Mouse (Mus musculus): ENCODE results near the gene Pdzd2. TPM values are rescaled to one million over a fixed set of nuclear protein-coding genes. Genes with fewer than 3 reads are reported as not detected.
A peak's percentile ranks its signal among the peaks of the same experiment; 100 is the strongest.

The Pdzd2 gene
- total RNA-seq, 2 experiments from 2014 or later: 44.2 to 47.2 TPM

DNA sequence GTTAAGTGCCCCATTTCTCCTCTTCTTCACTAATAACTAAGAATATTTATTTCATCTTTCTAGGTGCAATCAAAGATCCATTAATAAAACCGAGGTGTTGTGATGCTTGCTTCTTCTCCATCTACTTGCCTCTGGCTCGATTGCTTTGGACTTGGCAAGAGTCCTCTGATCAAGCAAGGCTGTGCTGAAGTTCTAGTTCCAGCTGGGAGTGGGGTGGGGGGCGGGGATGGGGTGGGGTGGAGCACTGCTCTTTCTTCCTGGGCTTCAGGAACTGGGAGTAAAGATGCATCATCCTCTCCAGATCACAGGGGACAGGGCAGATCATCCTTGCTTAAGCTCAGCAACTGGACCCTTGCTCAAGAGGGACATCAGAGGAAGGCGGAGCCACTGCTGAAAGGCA is 5.5 kb downstream of the Pdzd2 start:
- DNase-seq (ENCODE audit: low spot score in 2 of 2): no peak

DNA sequence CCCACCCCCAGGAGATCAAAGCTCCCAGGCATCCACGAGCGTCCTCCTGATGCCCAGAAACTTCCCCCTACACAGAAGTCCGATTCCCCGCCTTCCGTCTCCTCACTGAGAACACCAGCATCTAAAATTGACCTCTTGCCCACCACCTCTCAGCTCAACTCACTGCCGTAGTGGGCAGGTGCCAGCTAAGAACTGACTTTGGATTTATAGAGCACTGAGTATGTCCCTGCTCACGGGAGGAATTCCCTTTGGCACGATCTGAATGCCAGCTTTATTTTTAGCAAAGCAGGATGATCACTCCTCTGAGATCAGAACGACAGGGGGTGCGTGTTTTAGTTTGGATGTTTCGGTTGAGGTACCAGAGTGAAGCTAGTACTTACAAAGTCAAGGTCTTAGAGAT is 7.1 kb downstream of the Pdzd2 start:
- DNase-seq (ENCODE audit: low spot score in 2 of 2): no peak

DNA sequence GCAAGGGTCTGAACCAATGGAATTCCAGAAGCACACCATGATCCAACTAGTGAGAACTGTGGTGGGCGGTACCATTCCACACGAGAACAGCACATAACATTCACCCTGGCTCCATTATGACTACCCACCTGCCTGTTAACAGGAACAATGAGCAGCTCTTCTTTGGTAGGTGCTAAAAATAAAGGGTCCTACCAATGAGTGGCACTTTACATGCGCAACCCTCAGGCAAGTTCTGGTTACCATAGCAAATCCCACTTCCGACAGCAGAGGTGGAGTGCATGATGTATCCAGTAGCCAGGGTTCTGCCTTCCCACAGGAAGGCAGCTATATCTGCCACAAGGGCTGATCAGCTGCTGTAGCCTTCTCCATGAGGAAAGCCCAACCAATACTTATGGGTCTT is 11.3 kb downstream of the Pdzd2 start:
- DNase-seq (ENCODE audit: low spot score in 2 of 2): peak in 1 of 2 experiments; percentile 52

DNA sequence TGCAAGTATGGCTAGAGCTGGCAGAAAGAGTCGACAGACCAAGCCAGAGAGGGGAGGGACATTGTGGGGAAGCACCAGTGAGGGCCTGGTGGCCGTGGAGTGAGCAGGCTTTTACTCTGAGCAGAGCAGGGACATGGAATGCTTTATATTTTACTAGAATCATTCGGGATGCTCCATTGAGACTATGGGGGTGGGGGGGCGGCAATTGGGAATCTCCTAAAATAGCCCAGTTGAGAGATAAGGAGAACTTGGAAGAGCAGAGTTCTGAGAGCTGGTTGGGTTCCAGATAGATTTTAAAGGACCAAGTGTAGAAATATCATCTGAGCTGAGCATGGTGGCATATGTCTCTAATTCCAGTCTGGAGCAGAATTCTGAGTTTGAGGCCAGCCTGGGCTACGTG is 14.5 kb downstream of the Pdzd2 start:
- no peak for DNase-seq (ENCODE audit: low spot score in 2 of 2)

DNA sequence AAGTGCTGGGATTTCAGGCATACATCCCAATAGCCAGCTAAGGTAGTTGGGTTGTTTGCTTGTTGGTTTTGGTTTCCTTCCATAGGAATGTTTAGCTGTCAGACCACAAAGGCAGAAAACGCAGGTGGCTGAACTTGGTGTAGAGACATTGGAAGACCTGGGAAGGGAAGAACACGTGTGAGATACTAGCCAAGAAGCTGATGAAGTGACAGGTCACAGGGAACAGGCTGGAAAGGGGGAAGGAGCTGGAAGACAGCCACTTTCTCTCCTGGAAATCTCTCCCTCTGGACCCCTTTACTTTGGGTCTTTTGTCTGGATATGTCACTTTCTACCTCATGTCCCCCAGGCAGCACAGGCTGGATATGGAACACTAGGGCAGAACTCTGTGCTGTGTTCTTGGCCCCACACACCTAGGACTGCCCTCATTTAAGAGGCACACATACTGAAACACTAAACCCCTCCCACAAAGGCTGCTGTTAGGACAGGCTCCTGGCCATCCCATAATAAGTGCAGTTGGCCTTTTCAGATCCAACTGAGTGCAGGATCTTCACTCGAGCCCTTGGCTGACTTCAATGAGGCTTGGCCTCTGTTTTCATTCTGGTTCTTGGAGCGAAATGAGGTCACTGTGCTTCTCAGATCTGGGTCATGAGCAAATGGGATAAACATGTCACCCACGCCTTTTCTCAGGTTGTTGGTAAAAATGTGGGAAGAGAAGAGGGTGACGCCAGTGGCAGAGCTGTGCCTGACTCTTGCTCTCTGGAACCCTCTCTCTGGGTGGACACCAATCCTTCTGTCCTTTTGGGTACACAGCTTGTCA is 17.8 kb downstream of the Pdzd2 start:
- DNase-seq (ENCODE audit: low spot score in 2 of 2): no peak

DNA sequence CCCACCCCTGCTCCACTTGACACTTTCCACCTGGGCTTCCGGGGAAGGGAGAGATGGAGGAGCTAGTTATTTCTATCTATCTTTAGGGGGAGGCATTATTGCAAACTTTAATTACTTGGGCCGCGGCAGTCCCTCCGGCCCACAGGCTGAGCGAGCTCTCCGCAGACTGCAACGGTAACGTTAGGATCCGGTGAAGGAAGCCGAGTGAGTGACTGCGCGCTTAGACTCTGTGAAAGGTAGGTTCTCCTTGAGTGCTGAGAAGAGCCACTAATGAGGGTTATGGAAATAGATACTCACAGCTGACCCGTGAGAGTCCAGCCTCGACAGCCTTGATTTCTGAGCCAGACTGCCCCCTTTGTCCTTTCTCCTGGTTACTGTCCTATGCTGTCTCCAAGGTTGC is 20.9 kb downstream of the Pdzd2 start:
- no peak for DNase-seq (ENCODE audit: low spot score in 2 of 2)

DNA sequence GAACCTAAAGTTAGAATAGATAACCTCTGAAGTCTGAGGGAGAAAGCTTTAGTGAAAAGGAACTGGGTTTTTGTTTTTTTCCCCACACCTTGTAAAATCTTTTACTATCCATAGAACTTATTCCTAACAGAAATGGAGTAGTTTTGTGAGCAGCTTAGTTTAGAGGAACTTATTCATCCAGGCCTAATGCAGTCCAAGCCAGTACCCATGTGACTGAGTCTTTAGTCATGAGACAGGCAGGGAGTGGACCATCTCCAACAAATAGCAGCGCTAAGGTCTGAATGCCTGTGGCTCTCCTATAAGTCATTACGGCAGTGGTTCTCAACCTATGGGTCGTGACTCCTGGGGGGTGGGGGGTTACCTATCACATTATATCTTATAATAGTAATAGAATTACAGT is 22.3 kb downstream of the Pdzd2 start:
- no peak for DNase-seq (ENCODE audit: low spot score in 2 of 2)

DNA sequence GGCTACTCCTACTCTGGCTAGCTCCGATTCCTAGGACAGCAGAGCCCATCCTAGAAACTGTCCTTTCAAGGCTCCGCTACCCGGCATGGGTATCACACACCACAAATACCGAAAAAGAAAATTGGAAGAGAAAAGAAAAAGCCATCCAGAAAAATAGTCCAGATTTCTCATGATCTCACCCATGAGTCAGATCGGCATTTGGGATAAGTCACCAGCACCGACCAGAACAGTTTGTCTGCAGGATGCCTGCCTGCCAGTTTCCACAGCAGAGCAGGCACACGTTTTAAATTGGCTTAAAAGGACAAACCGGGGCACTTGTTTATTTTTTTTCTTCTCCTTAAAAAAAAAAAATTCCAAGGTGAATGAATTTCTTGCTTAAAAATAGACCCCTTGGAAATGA is 22.8 kb downstream of the Pdzd2 start:
- DNase-seq (ENCODE audit: low spot score in 2 of 2): peak in 1 of 2 experiments; percentile 31

DNA sequence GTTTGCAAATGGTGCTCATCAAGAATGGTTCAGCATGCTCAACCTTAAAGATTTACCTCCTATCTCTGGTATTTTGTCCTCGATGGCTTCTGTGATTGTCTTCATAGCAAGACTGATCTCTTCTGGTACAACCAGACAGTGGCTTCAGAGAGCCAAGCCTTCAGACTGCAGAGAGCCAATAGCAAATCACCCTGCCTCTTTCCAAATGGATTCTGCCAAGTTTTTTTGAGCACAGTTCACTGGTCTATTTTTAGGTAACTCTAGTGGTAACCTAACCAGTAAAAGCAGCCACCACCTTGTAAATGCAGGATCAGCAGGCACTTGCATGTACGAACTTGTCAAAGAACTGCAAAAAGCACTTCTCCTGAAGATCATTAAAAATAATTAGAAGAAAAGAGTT is 25.4 kb downstream of the Pdzd2 start:
- DNase-seq (ENCODE audit: low spot score in 2 of 2): no peak

DNA sequence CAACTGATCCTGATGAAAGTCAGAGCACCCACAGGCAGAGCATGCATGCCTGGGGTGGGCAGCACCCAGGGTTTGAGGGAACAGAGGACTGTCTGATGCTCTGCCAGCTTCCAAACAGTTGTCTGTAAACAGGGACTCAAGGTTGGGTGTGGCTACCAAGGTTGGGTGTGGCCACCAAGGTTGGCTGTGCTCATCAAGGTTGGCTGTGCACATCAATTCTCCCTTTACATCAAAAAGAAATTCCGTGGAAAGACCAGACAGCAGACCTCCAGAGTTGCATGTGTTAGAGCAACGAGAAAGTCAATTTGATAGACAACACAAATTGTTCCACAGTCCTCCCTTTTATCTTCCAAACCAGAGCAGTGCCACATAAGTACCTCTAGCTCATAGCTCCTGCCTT is 26.5 kb downstream of the Pdzd2 start:
- DNase-seq (ENCODE audit: low spot score in 2 of 2): no peak

DNA sequence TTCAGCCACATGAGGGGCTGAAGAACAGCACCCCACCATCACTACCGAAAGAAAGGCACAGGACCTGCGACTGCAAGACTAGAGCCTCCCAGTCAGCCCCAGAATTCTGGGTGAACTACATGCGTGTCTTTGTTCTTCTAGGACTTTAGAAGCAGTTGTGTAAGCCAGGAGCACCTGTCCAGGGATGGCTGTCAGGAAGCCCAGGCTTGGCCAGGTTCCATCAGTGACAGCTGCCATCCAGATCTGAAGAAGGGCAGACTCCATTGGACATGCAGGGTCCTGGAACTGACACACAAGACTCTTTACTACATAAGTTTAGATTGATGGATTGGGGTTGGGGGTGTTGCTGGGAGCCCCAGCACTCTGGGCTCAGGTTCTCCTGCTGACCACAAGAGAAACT is 29.7 kb downstream of the Pdzd2 start:
- no peak for DNase-seq (ENCODE audit: low spot score in 2 of 2)

DNA sequence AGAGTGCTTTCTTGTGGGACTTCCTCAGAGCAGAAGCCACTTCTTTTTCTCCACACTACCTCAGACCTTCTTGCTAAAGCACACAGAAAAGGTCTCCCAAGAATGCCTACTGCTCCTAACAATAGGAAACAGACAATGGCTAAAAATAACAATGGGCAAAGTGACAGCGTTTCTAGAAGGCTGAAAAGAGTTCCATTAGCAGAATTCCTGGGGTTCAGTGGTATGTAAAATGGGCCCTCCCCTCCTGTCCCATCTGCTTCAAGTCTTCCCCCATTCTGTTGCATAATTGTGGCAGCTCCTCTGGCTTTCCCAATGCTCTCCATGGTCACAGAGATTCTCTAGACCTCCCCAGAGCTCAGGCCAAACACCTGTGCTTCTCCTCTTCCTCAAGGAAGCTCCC is 31.4 kb downstream of the Pdzd2 start:
- no peak for DNase-seq (ENCODE audit: low spot score in 2 of 2)

DNA sequence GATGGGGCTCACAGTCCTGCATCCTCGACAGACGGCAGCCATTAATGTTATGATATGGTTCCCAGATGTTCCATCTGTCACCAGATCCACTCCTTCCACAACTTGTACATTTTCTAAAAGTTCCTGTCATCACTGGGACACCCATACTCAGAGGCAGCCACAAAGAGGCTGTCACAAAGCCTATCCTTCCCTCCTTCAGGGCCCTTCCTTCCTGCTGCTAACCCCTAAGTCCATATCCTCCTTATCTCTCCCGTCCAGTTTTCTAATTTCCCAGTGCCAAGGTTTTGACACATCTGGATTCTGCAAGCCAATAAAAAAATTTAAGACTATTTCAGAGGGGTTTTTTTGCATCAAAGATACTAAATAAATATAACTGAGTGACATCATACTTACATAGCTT is 32.8 kb downstream of the Pdzd2 start:
- DNase-seq (ENCODE audit: low spot score in 2 of 2): no peak

DNA sequence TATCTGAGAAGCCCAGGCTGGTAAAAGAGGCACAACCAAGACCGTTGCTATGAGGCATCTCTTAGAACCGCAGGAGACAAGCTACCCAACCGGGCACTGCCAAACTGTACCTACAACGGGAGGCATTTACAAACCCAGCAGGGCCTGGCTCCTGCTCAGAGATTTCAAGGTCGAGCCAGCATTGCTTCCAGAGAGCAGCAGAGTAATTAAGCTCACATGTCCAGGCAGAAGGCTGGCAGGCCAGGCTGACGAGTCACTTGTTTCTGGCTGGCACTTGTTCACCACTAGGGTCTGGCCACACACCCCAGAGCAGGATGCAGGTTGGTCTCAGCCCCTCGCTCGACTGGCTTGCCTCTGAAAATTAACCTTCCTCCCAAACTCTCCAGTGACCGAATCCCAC is 39.4 kb downstream of the Pdzd2 start:
- DNase-seq (ENCODE audit: low spot score in 2 of 2): peak in 1 of 2 experiments; percentile 32

DNA sequence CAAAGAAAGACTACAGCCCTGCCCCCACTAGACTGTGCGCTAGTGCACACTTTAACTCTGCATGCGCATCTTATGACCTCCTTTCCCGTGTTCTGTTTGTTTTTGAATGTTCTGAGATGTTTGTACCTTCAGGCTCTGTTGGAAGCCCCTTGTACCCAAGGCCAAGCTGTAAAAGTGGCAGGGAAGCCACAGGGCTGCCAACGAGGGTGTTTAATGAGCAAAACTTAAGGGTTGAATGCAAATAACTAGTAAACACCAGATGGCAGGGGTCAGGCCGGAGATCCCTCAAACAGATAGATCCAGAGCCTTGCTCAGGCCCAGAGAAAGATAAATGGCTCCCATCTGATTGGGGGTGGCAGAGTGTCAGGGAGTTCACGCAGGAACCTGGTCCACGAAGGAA is 42.0 kb downstream of the Pdzd2 start:
- no peak for DNase-seq (ENCODE audit: low spot score in 2 of 2)

DNA sequence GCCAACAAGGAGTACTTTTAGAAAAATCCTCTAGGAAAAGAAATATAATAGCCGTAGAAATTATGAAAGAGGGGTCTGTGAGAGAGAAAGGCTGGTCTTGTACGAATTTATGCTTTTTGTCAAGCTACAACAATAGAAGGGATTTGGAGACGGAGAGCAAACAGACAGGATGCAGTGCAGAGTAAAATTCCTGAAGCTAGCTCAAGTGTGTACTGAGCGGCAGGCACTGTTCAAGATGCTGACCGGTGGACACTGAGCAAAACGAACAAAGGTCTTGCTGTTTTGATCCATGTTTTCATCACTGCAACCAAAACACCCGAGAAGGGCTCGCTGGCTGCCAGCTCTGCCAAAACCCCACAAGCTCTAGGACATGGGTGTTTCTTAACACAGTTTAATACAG is 42.8 kb downstream of the Pdzd2 start:
- no peak for DNase-seq (ENCODE audit: low spot score in 2 of 2)

DNA sequence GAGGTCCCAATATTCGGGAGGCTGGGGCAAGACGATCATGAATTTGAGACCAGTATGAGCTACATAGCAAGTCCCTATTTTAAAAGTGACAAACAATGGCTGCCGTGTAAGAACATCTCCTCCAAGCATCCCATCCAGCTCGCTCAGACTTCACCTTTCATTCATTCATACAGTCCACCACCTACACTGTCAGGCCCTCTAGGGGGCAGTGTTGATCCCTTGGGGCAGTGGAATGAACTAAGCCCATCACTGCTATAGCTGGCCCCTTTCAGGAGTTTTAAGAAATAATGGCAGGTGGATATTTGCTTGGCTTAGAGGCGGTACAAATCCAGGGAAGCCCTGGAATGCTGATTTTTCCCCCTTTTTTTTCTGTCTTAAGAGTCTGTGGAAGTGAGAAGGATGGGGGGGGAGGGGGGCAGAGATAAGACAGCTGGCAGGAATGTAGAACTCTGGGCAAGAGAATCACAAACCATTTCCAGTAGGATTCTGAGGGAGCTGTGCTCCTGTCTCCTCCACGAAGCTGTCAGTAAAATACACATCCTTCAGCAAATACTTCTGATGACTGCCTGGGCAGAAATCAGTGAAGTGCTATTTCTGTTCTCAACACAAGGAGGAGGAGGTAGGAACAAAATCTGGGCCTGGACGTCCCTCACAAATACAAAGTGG is 49.9 kb downstream of the Pdzd2 start:
- no peak for DNase-seq (ENCODE audit: low spot score in 2 of 2)

DNA sequence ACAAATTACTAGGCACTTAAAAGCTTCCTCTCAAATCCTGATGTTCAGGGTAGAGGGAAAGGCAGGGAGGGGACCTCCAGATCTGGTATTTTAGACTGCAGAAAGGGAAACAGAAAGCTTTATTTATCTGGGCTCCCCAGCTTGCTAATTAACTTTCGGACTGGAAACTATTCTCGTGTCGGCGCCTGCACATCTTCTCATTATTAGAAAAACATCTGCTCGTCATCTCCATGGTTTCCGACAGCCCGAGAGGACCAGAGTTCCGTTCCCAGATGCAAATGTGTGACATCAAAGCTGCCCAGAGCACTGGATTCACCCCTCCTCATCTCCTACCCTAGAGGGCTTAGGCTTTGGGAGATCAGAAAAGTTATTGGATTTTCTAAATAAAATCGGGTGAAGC is 57.2 kb downstream of the Pdzd2 start:
- DNase-seq (ENCODE audit: low spot score in 2 of 2): no peak

DNA sequence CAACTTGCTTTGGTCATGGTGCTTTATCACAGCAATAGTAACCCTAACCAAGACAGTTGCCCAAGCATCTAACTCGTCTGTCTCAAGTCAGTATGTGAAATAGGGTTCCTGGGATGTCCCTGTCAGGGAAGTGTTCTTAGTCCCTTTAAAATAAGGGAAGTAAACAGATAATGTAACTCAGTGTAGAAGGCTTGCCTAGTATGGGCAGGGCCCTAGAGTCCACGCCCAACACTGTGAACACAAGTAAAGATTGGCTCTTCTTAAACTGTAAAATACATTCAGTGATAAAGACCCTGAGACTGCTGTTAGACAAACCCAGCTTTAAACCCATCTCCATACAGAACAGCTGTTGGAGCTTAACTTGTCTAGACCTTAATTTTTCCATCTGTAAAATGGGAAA is 57.8 kb downstream of the Pdzd2 start:
- DNase-seq (ENCODE audit: low spot score in 2 of 2): no peak

DNA sequence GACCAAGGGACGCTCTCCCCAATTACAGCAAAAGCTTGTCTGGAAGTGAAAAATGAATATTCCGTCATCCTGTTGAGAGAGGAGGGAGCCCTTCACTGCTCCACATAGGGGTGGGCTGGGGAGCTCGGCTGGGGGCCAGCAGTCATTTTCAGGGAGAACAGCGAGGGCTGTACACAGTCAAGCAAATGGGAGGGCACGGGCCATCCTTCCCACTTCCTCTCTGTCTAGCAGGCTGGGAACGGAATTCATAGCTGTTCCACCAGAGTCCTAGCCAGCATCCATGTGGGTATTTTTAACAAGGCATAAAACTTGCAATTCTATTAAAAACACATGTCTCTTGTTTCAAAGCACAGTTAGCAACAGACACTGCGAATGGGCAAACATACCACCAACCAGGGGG is 59.0 kb downstream of the Pdzd2 start:
- DNase-seq (ENCODE audit: low spot score in 2 of 2): peak; percentile 39 to 48

DNA sequence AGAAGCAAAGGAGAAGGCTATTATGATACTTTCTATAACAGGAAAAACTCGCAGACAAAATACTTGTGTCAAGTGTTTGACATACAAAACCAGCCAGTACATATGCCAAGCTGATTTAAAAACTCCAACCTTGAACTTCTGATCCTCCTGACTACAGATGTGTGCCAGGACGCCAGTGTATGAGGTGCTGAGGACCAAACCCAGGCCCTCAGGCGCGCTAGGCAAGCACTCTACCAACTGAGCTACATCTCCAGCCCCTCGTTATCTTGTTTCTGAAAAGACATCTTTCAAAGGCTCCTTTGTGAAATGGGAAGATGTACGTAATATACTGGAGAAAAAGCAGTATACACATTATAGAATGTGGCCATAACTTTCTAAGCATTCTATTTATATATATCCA is 59.7 kb downstream of the Pdzd2 start:
- DNase-seq (ENCODE audit: low spot score in 2 of 2): no peak

DNA sequence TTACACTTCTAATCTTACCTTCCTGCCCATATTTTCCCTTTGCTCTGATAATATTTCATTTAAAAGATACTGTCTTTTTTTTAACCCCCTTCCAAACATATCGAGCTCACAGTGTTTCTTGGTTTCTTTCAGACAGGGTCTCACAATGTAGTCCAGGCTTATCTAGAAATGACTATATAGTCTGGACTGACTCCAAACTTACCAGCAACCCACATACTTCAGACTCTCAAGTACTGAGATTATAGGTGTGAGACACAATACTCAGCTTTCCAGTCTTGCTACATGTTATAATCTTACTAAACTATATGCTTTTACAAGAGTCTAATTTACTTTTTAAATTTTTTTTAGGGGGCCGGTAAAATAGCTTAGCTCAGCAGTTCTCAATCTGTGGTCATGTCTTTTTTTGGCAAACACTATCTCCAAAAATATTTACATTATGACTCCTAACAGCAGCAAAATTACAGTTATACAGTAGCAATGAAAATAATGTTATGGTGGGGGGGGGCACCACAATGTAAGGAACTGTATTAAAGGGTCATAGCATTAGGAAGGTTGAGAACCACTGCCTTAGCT is 61.1 kb downstream of the Pdzd2 start:
- no peak for DNase-seq (ENCODE audit: low spot score in 2 of 2)

DNA sequence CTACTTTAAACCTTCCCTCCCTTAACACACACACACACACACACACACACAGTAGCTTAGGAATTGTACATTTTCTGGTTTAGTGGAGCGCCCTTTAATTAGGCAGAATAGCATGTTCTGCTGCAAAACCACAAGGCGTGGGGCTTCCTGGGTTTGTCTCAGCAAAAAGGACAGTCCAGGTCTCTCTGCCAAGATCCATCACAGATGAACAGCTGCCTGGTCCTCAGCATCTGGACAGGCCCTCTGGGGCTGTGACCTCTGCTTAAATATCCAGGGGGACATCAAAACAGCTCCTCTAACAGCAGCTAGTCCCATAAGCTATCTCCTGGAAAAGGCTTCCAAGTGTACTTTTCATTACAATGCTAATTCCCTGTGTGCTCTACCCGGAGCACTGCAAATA is 64.4 kb downstream of the Pdzd2 start:
- no peak for DNase-seq (ENCODE audit: low spot score in 2 of 2)
